Mouse (Mus musculus) adrenal gland, adult 8-10 months (tissue): ENCODE measurements at regions not wholly inside any gene's neighbourhood (a gene's known extent, or its start where the extent isn't known, plus 50 kb on each side); places are given as distances from the start of the nearest gene placed in this dataset.
A peak's percentile ranks its signal among the peaks of the same experiment; 100 is the strongest.

Experiments
- DNase-seq: peaks from one replicate; pipeline ENCODE4 v3.0.0; 2022

- no peak for DNase-seq
These were observed 1248.1 kb upstream of the Adam24 start for GRCm38 (mm10) chr8:39426770-39427169.

- DNase-seq, result no peak
These were observed 1247.5 kb upstream of the Adam24 start for GRCm38 (mm10) chr8:39427402-39427801.

- DNase-seq, result no peak
These were observed 1234.1 kb upstream of the Adam24 start for GRCm38 (mm10) chr8:39440550-39441333.

GRCm38 (mm10) chr8:39491139-39491538 lies 1183.7 kb upstream of the Adam24 start:
- peak; percentile 3 for DNase-seq

GRCm38 (mm10) chr8:39500419-39500818 lies 1174.5 kb upstream of the Adam24 start:
- no peak for DNase-seq

- no peak for DNase-seq
These were observed 1170.6 kb upstream of the Adam24 start for GRCm38 (mm10) chr8:39504261-39504660.

- DNase-seq, result no peak
These were observed 1161.9 kb upstream of the Adam24 start for GRCm38 (mm10) chr8:39512967-39513366.
